Mouse (Mus musculus) neural tube, embryonic 14.5 days (tissue): ENCODE results near the gene Mdn1. TPM values are rescaled to one million over a fixed set of nuclear protein-coding genes. Genes with fewer than 3 reads are reported as not detected.

Source experiments
- ATAC-seq: fragments of 200-750 bp; cut with Nextera tagmentation; 2 replicates; pipeline ENCODE4 v1.8.0; 2017; ENCODE audit warnings: low read depth, mild to moderate bottlenecking, moderate TSS enrichment, moderate library complexity
- H3K27ac ChIP-seq: fragments of 300-500 bp; sonication (generic); 2 replicates; pipeline ENCODE4 v1.5.1; 2014; ENCODE audit warnings: low read depth, mild to moderate bottlenecking, control low read depth, low read length, moderate library complexity, mixed read lengths
- H3K27me3 ChIP-seq: fragments of 300-500 bp; sonication (generic); 2 replicates; pipeline ENCODE4 v1.6.1; 2014; ENCODE audit warnings: low read length; ENCODE audit not compliant: control insufficient read depth, insufficient read depth
- H3K36me3 ChIP-seq: fragments of 300-500 bp; sonication (generic); 2 replicates; pipeline ENCODE4 v1.6.1; 2014; ENCODE audit warnings: low read length, mixed read lengths; ENCODE audit not compliant: control insufficient read depth, insufficient read depth
- H3K4me1 ChIP-seq: fragments of 300-500 bp; sonication (generic); 2 replicates; pipeline ENCODE4 v1.6.1; 2014; ENCODE audit warnings: low read length; ENCODE audit not compliant: control insufficient read depth, insufficient read depth
- H3K4me2 ChIP-seq: fragments of 300-500 bp; sonication (generic); 2 replicates; pipeline ENCODE4 v1.6.1; 2014; ENCODE audit warnings: mild to moderate bottlenecking, low read depth, low read length, control low read depth
- H3K4me3 ChIP-seq: fragments of 300-500 bp; sonication (generic); 2 replicates; pipeline ENCODE4 v1.5.1; 2014; ENCODE audit warnings: low read depth, low read length, control low read depth, mixed read lengths
- H3K9ac ChIP-seq: fragments of 300-500 bp; sonication (generic); replicated peaks from 2 replicates; pipeline ENCODE4 v1.6.1; 2014; ENCODE audit warnings: low read depth, mild to moderate bottlenecking, control low read depth, low read length, mixed read lengths
- H3K9me3 ChIP-seq: fragments of 300-500 bp; sonication (generic); 2 replicates; pipeline ENCODE4 v1.6.1; 2016; ENCODE audit warnings: low read length; ENCODE audit not compliant: control insufficient read depth
- WGBS: fragments of 180-500 bp; shearing (Covaris S2); extraction: QIAGEN DNeasy Blood & Tissue Kit; methylation state at CpG from one replicate; pipeline ENCODE4 v1.1.7; 2014; 5-methylcytosine and 5-hydroxymethylcytosine counted together
- polyA plus RNA-seq: library from polyadenylated mRNA; unstranded; fragments of >200 nt; fragmentation: Nextera tagmentation; extraction: Ambion mirVana; gene quantifications from 2 replicates; pipeline ENCODE4 v1.2.1, GENCODE M21; 2014

The Mdn1 gene
- 20.8 and 33.5 TPM in 2 replicates for polyA plus RNA-seq

DNA sequence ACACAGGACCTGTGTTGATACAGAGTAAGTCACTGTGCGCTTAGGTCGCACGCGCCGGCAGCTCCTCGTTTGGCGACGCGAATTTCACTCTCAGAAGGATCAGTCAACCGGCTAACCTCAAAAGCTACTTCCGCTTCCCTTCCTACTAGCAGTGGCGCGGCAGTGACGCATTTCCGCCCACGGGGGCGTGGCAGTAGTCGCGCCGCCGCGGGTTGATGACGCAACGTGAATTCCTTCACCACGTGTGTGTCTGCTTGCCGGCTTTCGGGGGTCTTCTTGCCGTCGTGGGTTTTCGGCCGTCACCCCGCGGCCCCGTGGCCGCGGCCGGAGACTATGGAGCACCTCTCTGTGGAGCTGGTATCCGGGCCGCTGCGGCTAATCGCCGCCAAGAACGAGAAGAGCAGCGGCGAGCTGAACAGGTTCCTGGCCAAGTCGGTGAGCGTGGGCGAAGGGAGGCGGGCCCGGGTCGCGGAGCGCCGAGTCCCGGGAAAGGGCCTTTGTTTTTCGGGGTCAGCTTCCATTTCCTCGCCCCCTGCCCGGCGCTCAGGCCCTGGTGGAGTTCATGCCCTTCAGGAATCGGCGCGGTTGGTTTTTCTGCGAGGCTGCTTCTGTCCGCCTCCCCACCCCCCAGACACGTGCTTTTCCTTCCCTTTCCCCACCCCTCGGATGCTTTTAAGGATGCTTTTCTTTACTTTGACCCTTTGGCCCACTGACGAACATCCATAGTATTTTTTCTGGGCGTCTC, at the start of gene Mdn1:
TSS of gene Mdn1 (plus strand) at position 202 of the 745 bp plus-strand sequence.
- Histone ChIP-seq H3K4me3 (peak within 1 kb of the TSS; percentile 95), H3K4me1 (peaks cover 7% of the 10 kb centered on the region), H3K4me2 (peak within 1 kb of the TSS; percentile 75), H3K27me3 (no peaks in the 10 kb centered on the region), H3K9ac (peak within 1 kb of the TSS; percentile 68), H3K9me3 (no peaks in the 10 kb centered on the region), H3K27ac (peak within 1 kb of the TSS; percentile 79), H3K36me3 (peaks cover 7% of the 10 kb centered on the region; the same call in 1 of the 2 replicates)
- ATAC-seq = peak; percentile 97
- WGBS = under 1% methylated on average over 66 of the region's 68 CpGs

DNA sequence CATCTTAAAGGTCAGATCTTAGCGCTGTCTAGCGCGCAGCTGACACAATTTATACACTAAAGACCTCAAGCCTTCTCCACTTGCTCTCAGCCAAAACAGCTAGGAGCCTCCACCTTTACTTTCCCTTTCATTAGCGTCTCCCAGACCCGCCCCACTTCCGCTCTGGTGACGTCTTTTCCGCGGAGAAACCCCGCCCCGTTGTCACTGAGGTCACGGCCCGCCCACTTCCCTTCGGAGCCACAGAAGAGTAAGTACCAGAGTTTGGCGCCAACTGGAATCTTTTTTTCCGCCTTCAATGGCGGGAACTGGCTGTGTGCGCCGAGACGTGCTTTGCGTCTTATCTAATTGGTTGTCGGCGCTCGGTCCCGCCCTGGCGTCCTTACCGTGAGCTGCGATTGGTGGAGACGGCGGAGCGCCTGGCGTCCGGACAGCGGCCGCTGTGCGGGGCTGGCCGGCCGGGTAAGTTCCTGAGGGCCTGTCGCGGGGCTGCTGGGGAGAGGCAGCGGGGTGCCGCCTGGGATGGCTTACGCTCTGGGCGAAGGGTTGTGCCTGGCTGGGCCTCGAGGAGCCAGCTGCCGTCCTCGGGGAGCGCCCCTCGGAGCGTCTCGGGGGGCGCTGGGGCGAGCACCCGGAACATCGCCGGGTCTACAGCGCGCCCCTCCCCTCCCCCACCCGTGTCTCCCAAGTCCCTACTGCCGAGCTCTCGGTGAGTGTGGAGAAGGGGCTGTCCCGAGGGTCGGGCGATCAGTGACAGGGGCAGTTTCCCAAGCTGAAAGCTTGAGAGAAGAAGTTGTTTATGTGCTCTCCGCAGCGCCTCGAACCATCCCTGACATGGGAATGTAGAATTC, 41.7 kb upstream of the Mdn1 start, which contains the start of gene Casp8ap2:
TSS of gene Casp8ap2 (plus strand) at position 418 of the 848 bp plus-strand sequence.
- under 1% methylated on average over 67 of the region's 67 CpGs for WGBS
- H3K9ac ChIP-seq = peak within 1 kb of the TSS; percentile 75
- peak within 1 kb of the TSS; percentile 87 for H3K27ac ChIP-seq
- no peaks in the 10 kb centered on the region for H3K9me3 ChIP-seq
- ATAC-seq = peak; percentile 99
- H3K36me3 ChIP-seq = no peaks in the 10 kb centered on the region
- H3K27me3 ChIP-seq = no peaks in the 10 kb centered on the region
- peaks cover 10% of the 10 kb centered on the region for H3K4me1 ChIP-seq
- peak within 1 kb of the TSS; percentile 77 for H3K4me2 ChIP-seq
- H3K4me3 ChIP-seq = peak within 1 kb of the TSS; percentile 83

DNA sequence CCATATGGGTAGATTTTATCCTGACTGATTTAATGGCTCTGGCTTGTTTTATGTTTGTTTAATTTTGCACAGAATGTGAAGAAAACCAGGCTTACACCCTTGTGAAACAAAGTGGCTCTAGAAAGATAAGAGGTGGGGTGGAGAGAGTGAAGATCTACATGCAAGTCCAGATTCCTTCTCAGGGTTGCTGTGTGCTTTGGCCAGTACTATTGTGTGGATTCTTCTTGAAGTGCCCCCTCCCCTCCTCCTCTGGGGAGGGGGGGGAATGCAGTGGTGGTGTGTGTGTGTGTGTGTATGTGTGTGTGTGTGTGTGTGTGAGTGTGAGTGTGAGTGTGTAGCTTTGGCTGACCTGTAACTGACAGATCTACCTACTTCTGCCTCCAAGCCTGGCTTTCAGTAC, 35.3 kb upstream of the Mdn1 start:
- no peak overlapping the region for H3K9ac ChIP-seq
- H3K4me1 ChIP-seq = peaks cover under 1% of the 10 kb centered on the region; the same call in 1 of the 2 replicates
- no peak overlapping the region for H3K27ac ChIP-seq
- H3K9me3 ChIP-seq = no peaks in the 10 kb centered on the region
- H3K4me2 ChIP-seq = no peak overlapping the region
- H3K36me3 ChIP-seq = no peaks in the 10 kb centered on the region
- no peaks in the 10 kb centered on the region for H3K27me3 ChIP-seq
- ATAC-seq = no peak
- no peak overlapping the region for H3K4me3 ChIP-seq

DNA sequence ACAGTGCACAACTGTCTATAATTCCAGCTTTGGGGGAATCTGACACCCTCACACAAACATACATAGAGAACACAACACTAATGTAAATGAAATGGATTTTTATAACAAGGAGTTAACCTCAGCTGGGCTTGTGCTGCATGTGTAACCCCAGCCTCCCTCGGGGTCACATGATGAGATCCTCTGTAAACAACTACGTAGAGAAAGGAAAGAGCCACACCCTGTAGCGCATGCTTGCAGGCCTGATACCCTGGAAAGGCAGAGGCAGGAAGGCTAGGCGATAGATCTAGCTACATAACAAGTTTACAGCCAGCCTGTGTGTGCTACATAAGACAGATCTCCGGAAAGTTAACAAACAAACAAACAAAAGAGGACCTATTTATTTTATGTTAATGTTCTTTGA, 5.2 kb upstream of the Mdn1 start:
- Histone ChIP-seq H3K4me1 (no peaks in the 10 kb centered on the region), H3K4me3 (no peak overlapping the region), H3K27ac (no peak overlapping the region), H3K36me3 (peaks cover 20% of the 10 kb centered on the region), H3K4me2 (no peak overlapping the region), H3K9me3 (no peaks in the 10 kb centered on the region), H3K9ac (no peak overlapping the region), H3K27me3 (no peaks in the 10 kb centered on the region)
- no peak for ATAC-seq
- 86% methylated on average over 5 of the region's 5 CpGs for WGBS

DNA sequence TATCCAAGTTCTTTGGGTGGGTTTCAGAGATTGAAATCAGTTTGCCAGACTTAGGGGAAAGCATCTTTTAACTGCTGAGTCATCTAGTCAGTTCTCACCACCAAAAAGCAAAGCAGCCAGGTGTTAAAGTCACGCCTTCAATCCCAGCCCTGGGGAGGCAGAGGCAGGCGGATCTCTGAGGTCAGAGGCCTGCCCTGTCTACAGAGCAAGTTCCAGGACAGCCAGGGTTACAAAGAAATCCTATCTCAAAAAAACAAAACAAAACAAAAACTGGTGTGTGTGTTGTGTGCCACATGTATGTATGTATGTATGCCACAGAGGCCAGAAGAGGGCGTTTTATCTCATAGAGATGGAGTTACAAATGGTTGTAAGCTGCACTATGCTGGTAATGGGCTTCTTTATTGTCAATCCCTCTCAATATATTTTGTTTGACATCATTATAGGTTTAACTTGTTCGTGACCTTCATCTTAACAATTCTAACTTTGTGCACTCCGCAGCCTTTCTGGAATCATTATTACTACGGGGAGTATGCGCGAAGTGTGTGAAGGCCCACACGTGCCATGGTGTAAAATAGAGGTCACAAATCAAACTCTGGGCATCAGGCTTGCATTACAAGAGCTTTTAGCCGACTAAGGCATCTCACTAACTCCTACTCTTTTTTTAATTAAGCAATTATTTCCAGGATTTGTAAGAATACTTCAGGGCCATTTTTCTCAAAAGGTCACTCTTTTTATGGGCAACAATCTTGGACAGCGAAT, 594 bp upstream of the Mdn1 start:
- peak overlapping the region; percentile 79 for H3K27ac ChIP-seq
- H3K4me1 ChIP-seq = peaks cover 7% of the 10 kb centered on the region
- H3K4me3 ChIP-seq = peak overlapping the region; percentile 95
- H3K36me3 ChIP-seq = peaks cover 7% of the 10 kb centered on the region; the same call in 1 of the 2 replicates
- H3K9me3 ChIP-seq = no peaks in the 10 kb centered on the region
- H3K27me3 ChIP-seq = no peaks in the 10 kb centered on the region
- peak overlapping the region; percentile 66 for H3K9ac ChIP-seq
- 53% methylated on average over 11 of the region's 11 CpGs for WGBS
- H3K4me2 ChIP-seq = peak overlapping the region; percentile 75
- peak; percentile 36; the same call in 1 of the 2 replicates for ATAC-seq

DNA sequence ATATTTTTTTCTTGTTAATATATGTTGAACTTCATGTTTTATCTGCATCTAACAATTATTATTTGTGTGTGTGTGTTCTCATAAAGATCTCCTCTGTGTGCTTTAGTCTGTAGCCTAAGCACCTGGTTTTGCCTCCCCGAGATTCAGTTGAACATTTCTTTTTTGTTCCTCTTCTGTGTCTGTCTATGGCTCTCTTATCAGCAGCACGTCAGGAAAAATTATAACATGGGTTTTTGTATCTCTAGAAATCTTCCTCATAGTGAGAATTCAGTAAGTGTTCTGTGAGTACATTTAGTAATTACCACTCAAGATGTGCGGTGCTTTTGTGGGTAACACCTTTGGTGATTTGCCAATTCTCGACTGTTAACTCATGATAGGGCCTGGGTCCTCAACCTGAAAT, 8.9 kb downstream of the Mdn1 start:
- Histone ChIP-seq H3K4me1 (no peaks in the 10 kb centered on the region), H3K9me3 (no peaks in the 10 kb centered on the region), H3K4me3 (no peak overlapping the region), H3K27ac (no peak overlapping the region), H3K4me2 (no peak overlapping the region), H3K27me3 (no peaks in the 10 kb centered on the region), H3K9ac (no peak overlapping the region), H3K36me3 (peaks cover 41% of the 10 kb centered on the region)
- no peak for ATAC-seq
- 92% methylated on average over 4 of the region's 4 CpGs for WGBS

DNA sequence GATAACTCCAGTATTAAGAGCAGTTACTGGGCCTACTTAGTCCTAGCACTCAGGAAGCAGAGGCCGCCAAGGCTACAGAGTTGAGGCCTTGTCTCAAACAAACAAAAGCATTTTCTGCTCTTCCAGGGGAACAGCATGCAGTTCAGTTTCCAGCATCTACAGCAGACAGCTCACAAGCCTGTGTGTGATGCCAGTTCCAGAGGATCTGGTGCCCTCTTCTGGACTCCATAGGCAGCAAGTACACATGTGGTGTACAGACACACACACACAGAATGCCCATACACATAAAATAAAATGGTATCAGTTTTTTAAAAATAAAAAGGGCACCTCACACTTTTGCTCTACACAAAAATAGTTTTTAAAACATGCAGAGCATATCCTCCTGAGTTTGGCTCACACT, 11.4 kb downstream of the Mdn1 start:
- Histone ChIP-seq H3K4me2 (no peak overlapping the region), H3K4me3 (no peak overlapping the region), H3K36me3 (peaks cover 50% of the 10 kb centered on the region), H3K27me3 (no peaks in the 10 kb centered on the region), H3K4me1 (no peaks in the 10 kb centered on the region), H3K27ac (no peak overlapping the region), H3K9me3 (no peaks in the 10 kb centered on the region), H3K9ac (no peak overlapping the region)
- 92% methylated on average over 1 of the region's 1 CpGs for WGBS
- no peak for ATAC-seq

DNA sequence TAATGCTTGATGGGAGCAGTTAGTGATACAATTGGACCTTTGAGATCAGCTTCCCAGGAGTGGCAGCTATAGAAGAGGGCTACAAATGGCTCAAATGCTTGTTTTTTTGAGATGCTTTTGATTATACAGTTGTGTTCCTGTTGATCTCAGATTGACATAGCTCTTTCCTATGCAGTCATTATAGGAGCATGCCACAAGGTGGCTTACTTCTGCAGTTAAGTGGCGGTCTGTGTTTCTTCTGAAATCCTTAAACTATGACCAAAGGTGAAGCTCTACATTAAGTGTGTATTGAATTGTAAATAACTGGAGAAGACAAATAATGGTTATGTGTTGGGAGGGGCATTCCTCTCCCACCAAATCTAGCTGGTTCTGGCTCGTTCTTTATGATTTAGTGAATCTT, 12.9 kb downstream of the Mdn1 start:
- Histone ChIP-seq H3K27ac (no peak overlapping the region), H3K9ac (no peak overlapping the region), H3K9me3 (no peaks in the 10 kb centered on the region), H3K4me2 (no peak overlapping the region), H3K36me3 (peaks cover 59% of the 10 kb centered on the region), H3K4me1 (no peaks in the 10 kb centered on the region), H3K27me3 (no peaks in the 10 kb centered on the region), H3K4me3 (no peak overlapping the region)
- ATAC-seq = no peak
- WGBS = 94% methylated on average over 2 of the region's 2 CpGs
